Mouse (Mus musculus) bone marrow macrophage, adult 2 months (primary cell): ENCODE measurements around the gene 1110032A03Rik. TPM values are rescaled to one million over a fixed set of nuclear protein-coding genes. Genes with fewer than 3 reads are reported as not detected.

Experiments used
- H3K27ac ChIP-seq: 2 replicates; pipeline ENCODE4 v1.5.1; 2012; ENCODE audit warnings: low read depth, low read length; ENCODE audit not compliant: insufficient read depth
- H3K4me1 ChIP-seq: 2 replicates; pipeline ENCODE4 v1.6.1; 2012; ENCODE audit warnings: low read length; ENCODE audit not compliant: control insufficient read depth, insufficient read depth
- H3K4me3 ChIP-seq: 2 replicates; pipeline ENCODE4 v1.5.1; 2012; ENCODE audit warnings: mild to moderate bottlenecking, low read length, moderate library complexity; ENCODE audit not compliant: insufficient read depth
- CTCF ChIP-seq: IDR thresholded peaks from 2 replicates; pipeline ENCODE4 v1.5.1; 2012; ENCODE audit warnings: low read depth, mild to moderate bottlenecking, low read length, moderate library complexity
- POLR2A ChIP-seq: IDR thresholded peaks from 2 replicates; pipeline ENCODE4 v1.6.1; 2012; ENCODE audit warnings: mild to moderate bottlenecking, low read depth, low read length, borderline replicate concordance
- polyA plus RNA-seq: library from polyadenylated mRNA; stranded (reverse); fragments of >200 nt; gene quantifications from 2 replicates; pipeline ENCODE4 v1.2.4, GENCODE M21; 2012; ENCODE audit not compliant: missing spikeins, insufficient read depth, insufficient read length

1110032A03Rik gene
- polyA plus RNA-seq, 1 experiment, result 47.7 TPM

- H3K4me3 ChIP-seq, result no peak overlapping the region
- TF ChIP-seq CTCF, result no peak
- no peak overlapping the region for H3K27ac ChIP-seq
- H3K4me1 ChIP-seq, result no peaks in the 10 kb centered on the region
Observed at GRCm38 (mm10) chr9:50811187-50811586, 35.9 kb upstream of the 1110032A03Rik start.

- H3K4me1 ChIP-seq, result no peaks in the 10 kb centered on the region
Observed at GRCm38 (mm10) chr9:50809146-50809545, 33.8 kb upstream of the 1110032A03Rik start.

DNA sequence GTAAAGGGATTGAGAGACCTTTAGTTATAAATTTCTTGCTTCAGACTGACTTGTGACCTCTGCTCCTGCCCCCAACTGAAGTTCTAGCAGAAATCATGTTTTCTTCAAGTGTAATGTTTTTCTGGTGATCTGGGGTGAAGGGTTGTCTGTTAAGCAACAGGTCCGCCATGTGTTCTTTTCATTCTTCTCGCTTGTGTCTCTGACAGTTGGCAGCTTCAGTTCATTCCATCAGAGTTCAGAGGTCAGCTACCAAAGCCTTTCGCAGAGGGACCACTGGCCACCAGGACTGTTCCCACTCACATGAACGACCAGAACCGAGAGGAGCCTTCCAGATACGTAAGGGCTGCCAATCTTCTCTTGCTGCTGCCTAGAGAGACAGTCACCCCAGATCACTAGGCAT lies 33.2 kb upstream of the 1110032A03Rik start:
- no peaks in the 10 kb centered on the region for H3K4me1 ChIP-seq
- H3K4me3 ChIP-seq, result no peak overlapping the region
- no peak for TF ChIP-seq POLR2A
- TF ChIP-seq CTCF, result no peak
- no peak overlapping the region for H3K27ac ChIP-seq

More at GRCm38 (mm10) chr9:50809146-50809545, 33.8 kb upstream of the 1110032A03Rik start:
- no peak overlapping the region for H3K4me3 ChIP-seq
- no peak overlapping the region for H3K27ac ChIP-seq
- TF ChIP-seq CTCF (no peak), POLR2A (no peak)

DNA sequence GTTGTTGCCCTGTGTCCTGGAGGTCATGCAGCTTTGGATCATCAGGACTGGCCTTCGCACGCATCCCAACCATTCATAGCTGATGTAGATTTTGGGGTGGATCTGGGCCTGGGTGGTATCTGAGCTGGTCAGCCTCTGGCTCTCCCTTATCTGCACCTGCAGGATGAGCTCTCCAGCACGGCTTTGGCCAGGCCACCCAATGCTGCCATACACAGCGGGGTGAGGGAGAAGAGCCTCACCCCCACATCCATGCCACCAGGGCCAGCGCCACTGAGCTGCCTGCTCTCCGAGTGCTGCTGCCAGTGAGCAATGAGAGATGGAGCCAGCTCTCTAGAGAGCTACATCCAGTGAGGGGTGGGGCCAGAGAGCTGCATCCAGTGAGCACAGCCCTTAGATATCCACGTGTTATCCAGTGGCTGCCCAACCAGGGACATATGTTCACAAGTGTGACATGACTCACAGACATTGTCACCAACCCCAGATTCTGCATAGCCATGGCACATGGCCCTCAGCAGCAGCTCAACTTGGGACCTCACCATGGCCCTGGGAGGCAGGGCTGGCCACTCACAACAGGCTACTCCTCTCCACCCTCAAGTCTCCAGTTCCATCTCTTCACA lies 27.8 kb upstream of the 1110032A03Rik start:
- no peak overlapping the region for H3K27ac ChIP-seq
- H3K4me1 ChIP-seq, result peaks cover 6% of the 10 kb centered on the region
- no peak overlapping the region for H3K4me3 ChIP-seq
- TF ChIP-seq POLR2A, result no peak
- TF ChIP-seq CTCF, result no peak

DNA sequence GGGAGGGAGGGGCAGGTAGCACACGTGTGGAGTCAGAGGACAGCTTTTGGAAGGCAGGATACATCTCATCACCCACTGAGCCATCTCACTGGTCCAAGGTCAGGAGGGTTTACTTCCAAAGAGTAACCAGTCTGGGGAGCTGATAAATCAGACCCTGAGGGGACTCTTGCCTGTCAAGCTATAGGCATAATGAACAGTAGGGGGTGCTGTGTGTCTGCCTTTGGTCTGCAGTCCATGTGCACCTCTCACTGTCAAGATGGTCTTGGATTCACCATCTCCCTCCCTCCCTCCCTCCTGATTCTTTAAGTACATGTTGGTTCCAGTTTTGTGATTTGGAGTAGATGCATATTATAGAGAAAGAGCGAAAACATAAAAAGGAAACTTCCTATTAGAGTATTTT lies 25.7 kb upstream of the 1110032A03Rik start:
- no peak overlapping the region for H3K4me3 ChIP-seq
- H3K4me1 ChIP-seq, result peaks cover 7% of the 10 kb centered on the region
- TF ChIP-seq POLR2A (no peak), CTCF (0 out of 2 replicates have a peak, but pooled peaks have one; percentile 20)
- no peak overlapping the region for H3K27ac ChIP-seq

DNA sequence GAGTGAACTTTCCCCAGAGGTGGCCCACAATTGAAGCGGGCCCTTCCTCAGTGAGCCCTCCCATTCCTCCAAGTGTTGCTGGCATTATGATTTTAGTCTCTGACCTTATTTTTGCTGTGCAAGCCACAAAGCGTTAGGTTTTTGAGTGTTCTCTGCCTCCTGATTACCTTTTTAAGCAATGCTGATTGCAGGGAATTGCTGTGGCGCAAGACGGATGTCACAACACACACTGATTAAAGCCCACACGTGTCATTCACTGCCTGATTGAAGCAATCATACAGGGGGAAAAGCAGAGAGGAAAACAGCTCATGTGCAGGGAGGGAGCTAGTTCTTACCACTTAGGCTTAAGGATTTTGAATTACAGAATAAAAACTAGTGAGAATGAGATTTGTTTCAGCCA lies 23.0 kb upstream of the 1110032A03Rik start:
- TF ChIP-seq POLR2A (no peak), CTCF (no peak)
- no peak overlapping the region for H3K4me3 ChIP-seq
- no peak overlapping the region for H3K27ac ChIP-seq
- peaks cover 7% of the 10 kb centered on the region for H3K4me1 ChIP-seq

- H3K27ac ChIP-seq, result no peak overlapping the region
- H3K4me1 ChIP-seq, result peaks cover 7% of the 10 kb centered on the region
- TF ChIP-seq POLR2A (no peak), CTCF (no peak)
- no peak overlapping the region for H3K4me3 ChIP-seq
Observed at GRCm38 (mm10) chr9:50797641-50798040, 22.3 kb upstream of the 1110032A03Rik start.

- no peak overlapping the region for H3K27ac ChIP-seq
- TF ChIP-seq CTCF (no peak), POLR2A (no peak)
- no peak overlapping the region for H3K4me3 ChIP-seq
- peaks cover 7% of the 10 kb centered on the region for H3K4me1 ChIP-seq
Observed at GRCm38 (mm10) chr9:50796776-50797175, 21.5 kb upstream of the 1110032A03Rik start.

DNA sequence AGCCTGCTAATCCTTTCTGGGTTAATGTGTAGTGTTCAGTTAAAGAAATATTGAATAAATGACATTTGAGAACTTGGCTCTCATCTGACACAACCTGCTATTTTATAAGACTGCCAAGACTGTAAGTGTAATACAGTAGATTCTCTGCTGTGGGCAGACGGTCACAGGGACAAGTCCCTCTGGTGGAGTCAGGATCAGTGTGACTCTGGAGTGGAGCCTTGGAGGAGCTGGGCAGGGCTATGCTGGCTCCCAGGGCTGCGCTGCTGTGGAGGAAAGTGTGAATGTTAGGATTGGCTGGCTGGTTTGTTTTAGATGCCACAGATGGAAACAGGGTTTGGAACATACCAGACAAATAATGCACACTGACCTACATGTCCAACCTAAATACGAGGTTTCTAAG lies 19.9 kb upstream of the 1110032A03Rik start:
- Histone ChIP-seq H3K4me1 (peaks cover 7% of the 10 kb centered on the region), H3K4me3 (no peak overlapping the region), H3K27ac (no peak overlapping the region)
- TF ChIP-seq POLR2A, result no peak
- TF ChIP-seq CTCF, result no peak

- Histone ChIP-seq H3K27ac (no peak overlapping the region), H3K4me1 (peaks cover 2% of the 10 kb centered on the region; the same call in 1 of the 2 replicates), H3K4me3 (no peak overlapping the region)
- TF ChIP-seq CTCF (peak; percentile 61), POLR2A (no peak)
Observed at GRCm38 (mm10) chr9:50782155-50782554, 6.8 kb upstream of the 1110032A03Rik start.
